Mouse (Mus musculus) R1 (cell line): ENCODE data around the gene D2hgdh.

ENCODE experiments used
- DNase-seq: peaks from one replicate; pipeline ENCODE4 v3.0.0-alpha.2; 2018; ENCODE audit warnings: low read depth, low spot score

The D2hgdh gene

DNA sequence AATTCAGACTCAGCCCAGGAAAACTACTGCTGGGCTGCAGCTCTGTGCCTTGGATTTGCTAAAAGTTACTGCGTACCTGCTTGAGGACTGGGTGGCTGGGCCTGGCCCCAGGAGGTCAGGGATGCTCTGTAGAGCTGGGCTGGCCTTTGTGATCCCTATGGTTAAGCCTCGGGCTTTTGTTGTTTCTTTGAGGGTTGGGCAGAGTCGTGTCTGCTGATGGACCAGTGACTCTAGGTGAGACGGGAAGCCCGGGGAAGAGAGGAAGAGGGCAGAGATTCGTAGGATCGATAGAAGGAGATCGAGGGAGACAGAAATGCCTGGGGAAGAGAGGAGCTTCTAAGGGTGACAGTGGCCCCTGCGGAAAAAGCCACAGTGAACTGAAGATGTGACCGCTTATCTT is at the start of gene D2hgdh:
D2hgdh (plus strand) TSS at position 301 of the 400 bp plus-strand sequence.
- peak; percentile 10 for DNase-seq

- DNase-seq = no peak
These were observed 48.0 kb upstream of the D2hgdh start for GRCm38 (mm10) chr1:93776686-93777085.

- DNase-seq = no peak
These were observed 37.8 kb upstream of the D2hgdh start for GRCm38 (mm10) chr1:93786912-93787311.

DNA sequence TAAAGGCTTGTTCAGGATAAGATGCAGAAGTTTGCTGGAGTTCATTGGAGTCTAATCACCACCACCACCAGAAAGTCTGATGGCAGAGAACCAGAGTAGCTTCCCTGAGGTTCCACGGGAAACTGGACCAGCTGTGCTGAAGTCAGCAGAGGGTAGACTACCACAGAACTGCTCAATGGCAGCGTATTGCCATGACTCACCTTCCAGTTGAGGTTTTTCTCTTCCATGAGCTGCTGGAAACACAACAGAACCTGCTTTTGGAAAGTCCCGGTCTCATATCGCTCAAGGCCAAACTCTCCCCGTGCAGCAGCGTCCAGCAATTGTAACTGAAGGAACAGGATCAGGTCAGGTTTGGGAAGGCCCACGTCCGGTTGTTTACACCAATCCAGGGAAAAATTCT is 30.2 kb upstream of the D2hgdh start:
- DNase-seq = no peak

DNA sequence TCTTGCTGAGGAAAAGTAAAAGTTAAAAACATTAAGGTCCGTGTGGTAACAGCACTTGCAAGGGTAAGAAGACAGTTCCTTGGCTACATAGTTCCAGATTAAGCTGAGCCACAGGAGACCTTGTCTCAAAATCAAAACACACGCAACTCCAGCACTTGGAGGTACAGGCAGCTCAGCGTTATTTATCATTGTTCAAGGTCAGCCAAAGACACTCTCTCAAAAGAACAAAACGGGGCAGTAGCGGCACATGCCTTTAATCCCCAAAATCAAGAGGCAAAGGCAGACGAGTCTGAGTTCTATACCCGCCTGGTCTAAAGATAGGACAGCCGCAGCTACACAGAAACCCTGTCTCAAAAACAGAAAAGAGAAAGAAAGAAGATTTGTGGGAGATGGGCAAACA is 28.8 kb upstream of the D2hgdh start:
- peak; percentile 21 for DNase-seq

GRCm38 (mm10) chr1:93800670-93801503 is 23.8 kb upstream of the D2hgdh start:
- peak; percentile 10 for DNase-seq

DNA sequence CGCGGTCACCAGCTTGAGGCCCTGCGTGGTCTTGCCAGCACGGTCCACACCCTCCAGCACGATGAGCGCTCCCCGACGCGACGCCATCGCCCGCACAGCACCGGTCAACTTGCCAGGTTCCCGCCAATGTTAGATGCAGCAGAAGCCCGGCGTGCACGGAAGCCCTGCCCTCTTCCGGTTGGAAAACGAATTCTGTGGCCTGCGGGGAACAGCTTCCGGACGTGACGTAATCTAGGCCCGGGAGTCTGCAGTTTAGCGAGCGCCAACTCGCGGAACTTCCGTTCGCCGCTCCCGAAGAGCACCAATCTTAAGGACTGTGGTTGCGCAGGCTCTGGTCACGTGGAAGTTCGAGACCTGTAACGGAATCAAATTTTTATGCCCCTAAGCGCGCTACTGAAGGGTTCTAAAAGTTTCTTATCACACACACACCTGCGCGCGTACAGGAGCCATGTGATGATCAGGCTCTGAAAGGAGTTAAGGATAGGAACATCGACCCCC is 22.9 kb upstream of the D2hgdh start, which contains the start of gene Dtymk:
Dtymk (minus strand) TSS at position 194 of the 498 bp plus-strand sequence.
- DNase-seq = peak; percentile 97

- no peak for DNase-seq
These were observed 21.9 kb upstream of the D2hgdh start for GRCm38 (mm10) chr1:93802771-93803170.

- peak; percentile 96 for DNase-seq
These were observed 20.9 kb upstream of the D2hgdh start, which contains the start of gene Ing5 for GRCm38 (mm10) chr1:93803556-93804507. Gene Ing5 (plus strand): TSS chr1:93803965.

- no peak for DNase-seq
These were observed 19.9 kb upstream of the D2hgdh start for GRCm38 (mm10) chr1:93804818-93805217.

DNA sequence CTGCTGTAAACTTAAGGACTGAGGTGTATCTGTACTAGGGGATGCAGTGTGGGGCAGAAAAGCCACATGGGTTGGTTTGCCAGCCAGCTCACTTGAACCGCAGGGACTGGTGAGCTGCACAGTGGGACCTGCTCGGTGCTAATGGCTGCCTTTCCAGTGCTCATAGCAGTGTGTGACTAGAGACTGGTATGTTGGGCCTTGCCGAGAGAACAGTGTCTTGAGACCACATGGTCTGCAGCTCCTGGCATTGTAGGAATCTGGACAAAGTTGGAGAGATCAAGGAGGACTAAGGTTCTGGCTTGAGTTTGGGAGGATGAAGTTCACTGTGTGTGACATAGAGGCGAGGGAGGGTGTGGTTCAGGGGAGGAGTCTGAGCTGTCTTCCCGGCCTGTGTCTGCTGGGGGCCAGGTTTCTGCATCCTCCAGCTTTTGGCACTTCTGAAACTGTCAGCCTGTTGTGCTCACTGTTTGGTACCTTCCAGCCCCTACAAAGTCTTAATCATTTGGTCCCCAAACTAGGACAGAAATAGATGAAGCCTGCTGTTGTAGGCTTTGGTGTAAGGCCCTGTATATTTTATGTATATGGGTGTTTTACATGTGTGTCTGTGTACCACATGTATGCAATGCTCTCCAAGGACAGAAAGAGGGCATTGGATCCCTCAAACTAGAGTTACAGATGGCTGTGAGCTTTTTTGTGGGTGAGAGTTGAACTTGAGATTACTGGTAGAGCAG is 19.3 kb upstream of the D2hgdh start:
- DNase-seq = no peak

DNA sequence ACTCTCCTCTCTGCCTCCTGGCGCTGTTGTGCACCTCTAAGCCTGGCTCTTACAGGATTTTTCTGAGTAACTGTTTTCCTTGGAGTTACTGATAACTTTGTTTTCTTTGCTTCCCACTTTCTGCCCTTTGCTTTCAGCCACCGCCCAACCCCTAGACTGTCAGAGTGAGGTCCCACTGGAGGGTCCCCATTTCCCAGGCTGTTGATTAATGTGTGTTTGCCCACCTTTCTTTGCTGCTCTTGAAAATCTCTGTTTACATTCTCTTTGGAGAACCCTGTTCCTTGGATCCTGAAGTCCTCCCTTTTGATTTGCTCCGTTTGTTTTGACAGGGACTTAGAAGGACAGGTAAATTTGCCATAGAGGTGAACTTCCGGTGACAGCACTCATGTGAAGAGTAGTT is 15.8 kb upstream of the D2hgdh start:
- DNase-seq = no peak

DNA sequence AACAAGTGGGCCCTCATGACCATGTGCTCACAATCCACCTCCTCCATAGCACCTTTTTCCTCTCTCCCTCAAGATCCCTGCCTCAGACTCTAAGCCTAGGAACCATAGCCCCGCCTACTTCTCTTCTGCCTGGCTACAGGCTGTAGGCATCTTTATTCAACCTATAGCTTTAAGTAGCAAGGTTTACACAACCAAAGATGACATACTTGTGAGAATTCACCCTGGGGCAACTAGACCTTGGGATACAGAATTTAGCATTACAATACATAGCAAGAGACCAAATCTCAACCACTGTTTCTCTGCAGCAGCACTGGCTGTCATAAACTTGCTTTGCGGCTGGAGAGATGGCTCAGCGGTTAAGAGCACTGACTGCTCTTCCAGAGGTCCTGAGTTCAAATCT is 14.7 kb upstream of the D2hgdh start:
- peak; percentile 77 for DNase-seq

- no peak for DNase-seq
These were observed 13.1 kb upstream of the D2hgdh start for GRCm38 (mm10) chr1:93811495-93812039.

GRCm38 (mm10) chr1:93817823-93818532 is 6.7 kb upstream of the D2hgdh start:
- DNase-seq = no peak

- no peak for DNase-seq
These were observed 6.0 kb upstream of the D2hgdh start for GRCm38 (mm10) chr1:93818722-93819121.

- no peak for DNase-seq
These were observed 763 bp upstream of the D2hgdh start for GRCm38 (mm10) chr1:93823796-93824495.

DNA sequence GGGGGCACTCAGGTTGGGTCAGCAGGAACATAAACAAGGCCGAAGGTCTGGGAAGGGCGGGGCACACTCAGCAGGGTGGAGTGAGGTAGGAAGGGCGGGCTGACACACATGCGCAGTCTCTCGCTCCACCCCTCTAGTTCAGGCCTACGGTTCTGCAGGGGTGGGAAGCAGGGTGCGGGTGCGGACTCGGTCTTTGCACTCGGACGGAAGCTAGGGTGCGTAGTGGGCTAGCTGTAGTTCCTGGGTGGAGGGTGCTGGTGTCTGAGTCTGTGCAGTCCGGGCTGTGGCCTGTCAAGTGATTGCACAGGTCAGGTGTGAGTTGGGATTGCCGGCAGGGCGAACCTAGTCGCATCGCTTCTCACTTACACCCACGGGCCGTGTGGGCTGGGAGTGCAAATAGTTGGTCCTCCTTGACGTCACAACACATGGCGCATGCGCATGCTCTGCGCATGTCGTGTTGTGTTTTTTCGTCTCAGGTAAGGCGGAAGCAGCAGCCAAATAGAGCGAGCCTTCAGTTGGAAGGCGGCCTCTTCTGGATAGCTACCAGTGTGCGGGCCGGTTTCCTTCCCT is 481 bp downstream of the D2hgdh start:
- peak; percentile 98 for DNase-seq

GRCm38 (mm10) chr1:93825771-93826539 is 1.2 kb downstream of the D2hgdh start:
- no peak for DNase-seq
